Mouse (Mus musculus) myocyte (in vitro differentiated cells): ENCODE data around the gene Ada.

Experiments
- E2F4 ChIP-seq: IDR thresholded peaks from one replicate; pipeline ENCODE4 v1.6.1; 2011; ENCODE audit warnings: mild to moderate bottlenecking, control low read depth, moderate library complexity; ENCODE audit not compliant: insufficient read depth
- MAX ChIP-seq: IDR thresholded peaks from one replicate; pipeline ENCODE4 v1.6.1; 2011; ENCODE audit warnings: low read depth, mild to moderate bottlenecking, control low read depth
- MYOD1 ChIP-seq, 3 experiments: IDR thresholded peaks; one replicate each; pipeline ENCODE4 v1.6.1; 2011; ENCODE audit warnings: control low read depth in 2 of 3, low read depth in 2 of 3, mild to moderate bottlenecking in 2 of 3, moderate library complexity in 1 of 3; ENCODE audit not compliant: insufficient read length in 2 of 3, control insufficient read depth in 1 of 3
- MYOG ChIP-seq, 3 experiments: IDR thresholded peaks; one replicate each; pipeline ENCODE4 v1.6.1; 2011; ENCODE audit warnings: control low read depth in 2 of 3, low read depth in 2 of 3, mild to moderate bottlenecking in 2 of 3; ENCODE audit not compliant: insufficient read length in 2 of 3, control insufficient read depth in 1 of 3, insufficient read depth in 1 of 3
- POLR2A ChIP-seq: IDR thresholded peaks from one replicate; pipeline ENCODE4 v1.6.1; 2011; ENCODE audit warnings: low read depth, mild to moderate bottlenecking, control low read depth, moderate library complexity; ENCODE audit not compliant: insufficient read length
- REST ChIP-seq: IDR thresholded peaks from one replicate; pipeline ENCODE4 v1.6.1; 2011; ENCODE audit warnings: mild to moderate bottlenecking, control low read depth, moderate library complexity; ENCODE audit not compliant: insufficient read depth, insufficient read length
- SRF ChIP-seq: IDR thresholded peaks from one replicate; pipeline ENCODE4 v1.6.1; 2011; ENCODE audit warnings: low read depth; ENCODE audit not compliant: control insufficient read depth, insufficient read length
- TCF12 ChIP-seq: IDR thresholded peaks from one replicate; pipeline ENCODE4 v1.6.1; 2011; ENCODE audit warnings: mild to moderate bottlenecking, control low read depth; ENCODE audit not compliant: poor library complexity, insufficient read depth, severe bottlenecking
- USF1 ChIP-seq: IDR thresholded peaks from one replicate; pipeline ENCODE4 v1.6.1; 2011; ENCODE audit warnings: low read depth, mild to moderate bottlenecking, control low read depth, moderate library complexity

- TF ChIP-seq MYOD1 (IDR thresholded peaks at IDR 0.05; ENCODE audit: control insufficient read depth in 1 of 3, insufficient read length in 2 of 3, low read depth in 2 of 3) (no peak), USF1 (no peak), E2F4 (no peak), POLR2A (no peak), SRF (no peak), MYOG (IDR thresholded peaks at IDR 0.05; ENCODE audit: control insufficient read depth in 1 of 3, insufficient read depth in 1 of 3, insufficient read length in 2 of 3, low read depth in 2 of 3) (no peak), REST (no peak), TCF12 (no peak), MAX (no peak)
Observed at GRCm38 (mm10) chr2:163770731-163771130, 20.7 kb upstream of the Ada start.
